Mouse (Mus musculus) cortical plate, adult 2 months (tissue): ENCODE measurements around the gene Asb16.

ENCODE experiments used
- CTCF ChIP-seq: fragments of 200-500 bp; IDR thresholded peaks from 2 replicates; pipeline ENCODE4 v1.5.1; 2011; ENCODE audit warnings: mild to moderate bottlenecking, control low read depth, low read length; ENCODE audit not compliant: insufficient read depth; ENCODE audit errors: extremely low read depth
- POLR2A ChIP-seq: fragments of 200-500 bp; IDR thresholded peaks from 2 replicates; pipeline ENCODE4 v1.6.1; 2011; ENCODE audit warnings: mild to moderate bottlenecking, low read length, control low read depth; ENCODE audit not compliant: insufficient read depth; ENCODE audit errors: extremely low read depth

DNA sequence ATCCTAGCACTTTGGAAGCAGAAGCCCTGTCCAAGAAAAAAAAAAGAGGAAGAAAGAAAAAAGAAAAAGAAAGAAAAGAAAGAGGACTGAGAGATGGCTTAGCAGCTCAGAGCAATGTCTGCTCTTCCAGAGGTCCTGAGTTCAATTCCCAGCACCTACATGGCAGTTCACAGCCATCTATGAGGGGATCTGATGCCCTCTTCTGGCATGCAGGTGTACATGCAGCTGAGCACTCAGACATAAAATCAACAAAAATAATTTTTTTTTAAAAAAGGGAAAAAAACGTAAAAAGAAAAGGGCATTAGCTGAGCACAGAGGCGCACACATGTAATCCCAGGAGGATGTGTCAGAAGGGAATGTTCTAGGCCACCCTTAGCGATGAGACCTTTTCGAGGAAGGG, 21.7 kb upstream of the Asb16 start:
- TF ChIP-seq POLR2A (no peak), CTCF (no peak)
